Mouse (Mus musculus) hindbrain, embryonic 13.5 days (tissue): ENCODE data around the gene Reps2. TPM values are rescaled to one million over a fixed set of nuclear protein-coding genes. Genes with fewer than 3 reads are reported as not detected.

Source experiments
- ATAC-seq: fragments of 200-750 bp; cut with Nextera tagmentation; 2 replicates; pipeline ENCODE4 v1.8.0; 2017; ENCODE audit warnings: moderate TSS enrichment; ENCODE audit not compliant: low FRiP score
- H3K27ac ChIP-seq: fragments of 300-500 bp; sonication (generic); 2 replicates; pipeline ENCODE4 v1.5.1; 2015; ENCODE audit warnings: inconsistent platforms, mild to moderate bottlenecking, moderate library complexity
- H3K27me3 ChIP-seq: fragments of 300-500 bp; sonication (generic); 2 replicates; pipeline ENCODE4 v1.6.1; 2015; ENCODE audit warnings: mild to moderate bottlenecking, inconsistent platforms
- H3K36me3 ChIP-seq: fragments of 300-500 bp; sonication (generic); 2 replicates; pipeline ENCODE4 v1.6.1; 2015; ENCODE audit warnings: mild to moderate bottlenecking, inconsistent platforms
- H3K4me1 ChIP-seq: fragments of 300-500 bp; sonication (generic); replicated peaks from 2 replicates; pipeline ENCODE4 v1.6.1; 2015; ENCODE audit warnings: inconsistent platforms
- H3K4me2 ChIP-seq: fragments of 300-500 bp; sonication (generic); 2 replicates; pipeline ENCODE4 v1.6.1; 2015; ENCODE audit warnings: inconsistent platforms, mild to moderate bottlenecking, moderate library complexity
- H3K4me3 ChIP-seq: fragments of 300-500 bp; sonication (generic); 2 replicates; pipeline ENCODE4 v1.5.1; 2015; ENCODE audit warnings: mild to moderate bottlenecking, inconsistent platforms
- H3K9ac ChIP-seq: fragments of 300-500 bp; sonication (generic); 2 replicates; pipeline ENCODE4 v1.6.1; 2015; ENCODE audit warnings: mild to moderate bottlenecking, inconsistent platforms
- H3K9me3 ChIP-seq: fragments of 300-500 bp; sonication (generic); 2 replicates; pipeline ENCODE4 v1.6.1; 2016; ENCODE audit warnings: inconsistent platforms
- WGBS: fragments of 180-500 bp; shearing (Covaris S2); methylation state at CpG from one replicate; pipeline ENCODE4 v1.1.7; 2015; 5-methylcytosine and 5-hydroxymethylcytosine counted together
- polyA plus RNA-seq: library from polyadenylated mRNA; unstranded; fragments of >200 nt; fragmentation: Nextera tagmentation; extraction: Ambion mirVana; gene quantifications from 2 replicates; pipeline ENCODE4 v1.2.1, GENCODE M21; 2015

Gene Reps2
- polyA plus RNA-seq = 1.7 and 1.9 TPM in 2 replicates

DNA sequence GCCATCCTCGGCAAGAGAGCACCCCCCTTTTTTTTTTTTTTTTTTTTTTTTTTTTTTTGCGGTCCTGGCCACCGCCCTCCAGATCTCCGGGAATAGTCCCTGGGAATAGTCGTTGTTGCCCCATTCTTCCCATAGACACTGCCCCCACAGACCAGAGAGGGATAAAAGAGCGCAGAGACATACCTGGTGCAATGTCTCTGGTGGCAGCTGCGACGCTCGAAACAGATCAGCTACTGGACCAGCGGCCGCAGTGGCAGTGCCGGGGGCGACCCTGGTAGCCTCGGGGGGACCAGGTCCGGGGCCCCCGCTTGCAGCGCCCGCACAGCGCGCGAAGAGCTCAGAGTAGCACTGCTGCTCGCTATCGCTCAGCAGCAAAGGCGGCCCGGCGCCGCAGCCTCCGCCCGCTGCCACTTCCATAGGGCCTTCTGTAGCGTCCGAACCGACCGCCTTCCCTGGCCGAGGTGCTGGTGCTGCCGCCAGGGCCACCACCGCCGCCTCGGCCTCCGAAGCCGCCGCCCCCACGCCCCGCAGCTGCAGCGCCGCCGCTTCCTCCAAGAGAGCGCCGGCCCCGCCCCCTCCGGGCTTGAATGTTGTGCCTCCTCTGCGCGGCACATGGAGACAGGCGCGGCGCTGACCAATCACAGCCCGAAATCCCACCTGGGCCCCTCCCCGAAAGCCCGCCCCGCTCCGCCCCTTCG lies at the start of gene Reps2:
Reps2 (minus strand) TSS at position 559 of the 698 bp plus-strand sequence.
- no peaks in the 10 kb centered on the region for H3K36me3 ChIP-seq
- peak; percentile 98 for ATAC-seq
- H3K4me1 ChIP-seq = no peaks in the 10 kb centered on the region
- H3K4me2 ChIP-seq = peak within 1 kb of the TSS; percentile 57
- peak within 1 kb of the TSS; percentile 60 for H3K4me3 ChIP-seq
- H3K27ac ChIP-seq = no peak within 1 kb of the TSS
- no peaks in the 10 kb centered on the region for H3K9me3 ChIP-seq
- WGBS = 17% methylated on average over 49 of the region's 61 CpGs
- H3K27me3 ChIP-seq = peaks cover 28% of the 10 kb centered on the region; the same call in 1 of the 2 replicates
- peak within 1 kb of the TSS; percentile 78 for H3K9ac ChIP-seq

DNA sequence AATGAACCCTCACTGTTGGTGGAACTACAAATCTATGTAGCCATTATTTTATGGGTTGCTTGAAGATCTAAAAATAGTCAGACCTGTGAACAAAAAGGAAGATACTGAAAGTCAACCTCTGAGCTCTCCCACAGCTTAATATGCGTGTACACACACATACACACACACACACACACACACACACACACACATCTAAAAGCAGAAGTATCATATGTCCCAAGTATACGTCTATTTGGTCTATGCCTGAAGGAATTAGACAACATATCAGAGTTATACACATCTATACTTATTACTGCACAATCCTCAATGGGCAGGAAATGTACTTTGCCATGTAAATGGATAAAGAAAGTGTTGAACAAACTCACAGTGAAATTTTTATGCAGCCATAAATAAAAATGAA lies 47.8 kb upstream of the Reps2 start:
- 64% methylated on average over 2 of the region's 2 CpGs for WGBS
- no peak for ATAC-seq
- H3K9ac ChIP-seq = no peak overlapping the region
- no peaks in the 10 kb centered on the region for H3K36me3 ChIP-seq
- H3K4me3 ChIP-seq = no peak overlapping the region
- no peaks in the 10 kb centered on the region for H3K9me3 ChIP-seq
- H3K27ac ChIP-seq = no peak overlapping the region
- no peaks in the 10 kb centered on the region for H3K4me1 ChIP-seq
- no peaks in the 10 kb centered on the region for H3K27me3 ChIP-seq
- H3K4me2 ChIP-seq = no peak overlapping the region

DNA sequence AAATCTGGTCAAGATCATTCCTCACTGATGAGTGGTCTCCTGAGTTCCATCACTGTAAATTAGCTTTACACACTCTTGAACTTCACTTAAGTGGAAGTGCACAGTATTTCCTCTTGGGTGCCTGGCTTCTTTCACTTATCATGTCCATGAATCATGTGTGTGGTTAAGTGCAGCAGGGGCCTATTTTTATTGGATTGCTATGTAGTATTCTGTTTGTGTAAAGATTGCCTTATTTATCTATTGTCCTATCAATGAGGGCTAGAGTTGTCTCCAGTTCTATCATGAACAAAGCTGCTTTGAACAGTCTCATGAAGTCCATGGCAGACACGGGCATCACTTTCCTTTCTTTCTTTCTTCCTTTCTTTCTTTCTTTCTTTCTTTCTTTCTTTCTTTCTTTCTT lies 41.9 kb upstream of the Reps2 start:
- Histone ChIP-seq H3K4me3 (no peak overlapping the region), H3K9ac (no peak overlapping the region), H3K36me3 (no peaks in the 10 kb centered on the region), H3K9me3 (no peaks in the 10 kb centered on the region), H3K4me1 (no peaks in the 10 kb centered on the region), H3K27me3 (no peaks in the 10 kb centered on the region), H3K4me2 (no peak overlapping the region), H3K27ac (no peak overlapping the region)
- ATAC-seq = no peak
- 95% methylated on average over 1 of the region's 1 CpGs for WGBS

DNA sequence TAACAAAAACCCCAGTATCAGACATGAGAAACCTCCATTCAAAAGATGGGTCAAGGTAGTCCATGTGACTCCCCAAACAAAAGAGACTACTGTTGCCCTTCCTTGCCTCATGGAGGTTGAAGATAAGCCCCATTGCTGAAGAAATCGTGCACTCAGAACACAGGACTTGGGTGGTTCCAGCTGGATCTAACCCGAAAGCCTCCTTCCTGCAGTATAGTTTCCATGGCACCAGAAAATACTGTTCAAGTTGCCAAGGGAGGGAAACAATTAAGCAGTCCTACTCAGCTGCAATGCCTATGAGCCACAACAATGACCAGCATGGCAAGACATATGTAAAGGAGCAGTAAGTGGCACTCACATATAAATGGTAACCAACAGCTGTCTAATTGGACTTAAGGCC lies 36.1 kb upstream of the Reps2 start:
- no peak overlapping the region for H3K4me3 ChIP-seq
- no peak overlapping the region for H3K27ac ChIP-seq
- no peaks in the 10 kb centered on the region for H3K36me3 ChIP-seq
- H3K27me3 ChIP-seq = no peaks in the 10 kb centered on the region
- H3K4me2 ChIP-seq = no peak overlapping the region
- no peak overlapping the region for H3K9ac ChIP-seq
- ATAC-seq = no peak
- WGBS = 65% methylated on average over 2 of the region's 2 CpGs
- no peaks in the 10 kb centered on the region for H3K4me1 ChIP-seq
- H3K9me3 ChIP-seq = no peaks in the 10 kb centered on the region

DNA sequence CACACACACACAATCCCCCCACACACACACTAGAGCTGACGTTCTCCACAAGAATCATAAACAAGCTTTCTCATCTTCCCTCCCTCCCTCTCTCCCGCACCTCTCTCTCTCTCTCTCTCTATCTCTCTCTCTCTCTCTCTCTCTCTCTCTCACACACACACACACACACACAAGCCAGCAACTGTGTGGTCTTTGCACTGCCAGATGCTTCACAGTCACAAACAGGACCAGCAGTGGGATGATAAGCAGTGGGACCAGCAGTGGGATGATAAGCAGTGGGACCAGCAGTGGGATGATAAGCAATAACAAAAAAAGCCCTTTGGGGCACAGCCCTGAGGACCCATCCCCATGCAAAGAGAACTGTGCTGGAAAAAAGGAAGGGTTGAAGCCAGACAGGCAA lies 35.4 kb upstream of the Reps2 start:
- Histone ChIP-seq H3K27ac (no peak overlapping the region), H3K4me3 (no peak overlapping the region), H3K27me3 (no peaks in the 10 kb centered on the region), H3K36me3 (no peaks in the 10 kb centered on the region), H3K9me3 (no peaks in the 10 kb centered on the region), H3K4me2 (no peak overlapping the region), H3K9ac (no peak overlapping the region), H3K4me1 (no peaks in the 10 kb centered on the region)
- no peak for ATAC-seq
- 62% methylated on average over 2 of the region's 2 CpGs for WGBS

DNA sequence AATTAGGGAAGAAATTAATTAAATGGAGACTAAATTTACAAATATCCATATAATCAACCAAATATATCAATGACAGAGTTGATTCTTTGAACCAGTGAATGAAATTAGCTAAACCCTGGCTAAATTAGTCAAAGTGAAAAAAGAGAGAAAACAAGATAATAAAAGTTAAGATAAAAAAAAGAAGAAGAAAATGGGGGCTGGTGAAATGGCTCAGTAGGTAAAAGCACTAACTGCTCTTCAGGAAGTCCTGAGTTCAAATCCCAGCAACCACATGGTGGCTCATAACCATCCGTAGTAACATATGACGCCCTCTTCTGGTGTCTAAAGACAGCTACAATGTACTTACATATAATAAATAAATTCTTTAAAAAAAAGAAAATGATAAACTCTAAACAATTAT lies 22.7 kb upstream of the Reps2 start:
- H3K4me1 ChIP-seq = no peaks in the 10 kb centered on the region
- 77% methylated on average over 2 of the region's 2 CpGs for WGBS
- no peak overlapping the region for H3K4me2 ChIP-seq
- no peak overlapping the region for H3K27ac ChIP-seq
- H3K27me3 ChIP-seq = 0 out of 2 replicates have a peak, but pooled peaks cover 4% of the 10 kb centered on the region
- no peaks in the 10 kb centered on the region for H3K9me3 ChIP-seq
- H3K4me3 ChIP-seq = no peak overlapping the region
- H3K36me3 ChIP-seq = no peaks in the 10 kb centered on the region
- H3K9ac ChIP-seq = no peak overlapping the region
- ATAC-seq = no peak

DNA sequence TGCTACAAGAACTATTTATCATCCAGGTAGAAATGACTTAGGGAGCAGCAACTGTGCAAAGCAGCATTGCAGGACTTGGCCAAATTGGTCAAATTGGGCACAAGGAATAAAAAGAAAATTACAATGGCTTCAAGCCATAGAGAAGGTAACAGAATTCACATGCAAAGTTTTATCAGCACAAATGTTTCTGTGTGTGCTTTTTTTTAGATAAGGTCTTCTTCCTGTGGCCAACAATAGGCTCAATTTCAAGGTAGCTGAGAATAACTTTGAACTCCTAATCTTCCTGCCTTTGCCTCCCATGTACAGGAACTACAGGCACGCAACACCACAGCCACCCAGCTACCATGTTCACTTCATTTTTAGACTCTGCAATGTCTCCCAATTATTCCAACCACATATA lies 16.7 kb upstream of the Reps2 start:
- WGBS = 97% methylated on average over 1 of the region's 1 CpGs
- H3K27ac ChIP-seq = no peak overlapping the region
- no peaks in the 10 kb centered on the region for H3K36me3 ChIP-seq
- H3K27me3 ChIP-seq = 0 out of 2 replicates have a peak, but pooled peaks cover 4% of the 10 kb centered on the region
- H3K4me2 ChIP-seq = no peak overlapping the region
- H3K4me3 ChIP-seq = no peak overlapping the region
- H3K4me1 ChIP-seq = no peaks in the 10 kb centered on the region
- ATAC-seq = no peak
- no peaks in the 10 kb centered on the region for H3K9me3 ChIP-seq
- H3K9ac ChIP-seq = no peak overlapping the region

DNA sequence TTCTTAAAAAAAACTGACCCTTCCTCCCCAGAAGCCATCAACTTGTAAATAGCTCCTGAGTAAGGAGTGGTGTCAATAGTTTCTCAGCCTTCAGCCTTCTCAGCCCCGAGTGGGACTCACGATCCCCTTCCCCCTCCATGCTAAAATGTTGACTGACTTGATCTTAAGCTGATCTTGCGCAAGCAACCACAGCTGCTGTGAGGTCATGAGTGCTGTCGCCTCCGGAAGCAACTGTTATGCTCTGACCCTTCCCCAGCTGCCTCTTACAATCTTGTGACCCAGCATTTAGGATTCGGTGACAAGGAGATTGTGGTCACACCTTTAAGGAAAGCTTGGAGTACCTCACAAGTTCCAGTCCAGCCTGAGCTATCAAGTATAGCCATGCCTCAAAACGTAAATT lies 10.1 kb upstream of the Reps2 start:
- H3K27me3 ChIP-seq = no peaks in the 10 kb centered on the region
- no peak overlapping the region for H3K4me2 ChIP-seq
- no peaks in the 10 kb centered on the region for H3K9me3 ChIP-seq
- ATAC-seq = no peak
- no peak overlapping the region for H3K9ac ChIP-seq
- no peaks in the 10 kb centered on the region for H3K4me1 ChIP-seq
- 87% methylated on average over 7 of the region's 7 CpGs for WGBS
- H3K36me3 ChIP-seq = no peaks in the 10 kb centered on the region
- H3K27ac ChIP-seq = no peak overlapping the region
- no peak overlapping the region for H3K4me3 ChIP-seq

DNA sequence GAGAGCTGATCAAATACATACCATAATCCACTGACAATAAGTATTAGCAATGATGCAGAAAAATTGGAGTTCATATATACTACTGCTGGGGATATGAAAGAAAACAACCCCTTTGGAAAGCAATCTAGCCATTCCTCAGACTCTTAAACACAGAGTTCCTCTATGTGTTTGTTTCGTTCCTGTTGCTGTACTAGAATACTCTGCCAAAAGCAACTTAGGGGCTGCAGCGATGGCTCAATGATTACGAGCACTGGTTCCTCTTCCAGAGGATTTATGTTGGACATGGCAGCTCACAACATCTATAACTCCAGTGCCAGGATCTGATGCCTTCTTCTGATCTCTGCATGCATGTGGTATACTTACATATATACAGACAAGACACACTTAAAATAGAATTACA lies 9.0 kb upstream of the Reps2 start:
- no peaks in the 10 kb centered on the region for H3K4me1 ChIP-seq
- no peaks in the 10 kb centered on the region for H3K9me3 ChIP-seq
- H3K4me3 ChIP-seq = no peak overlapping the region
- 86% methylated on average over 3 of the region's 3 CpGs for WGBS
- peaks cover 3% of the 10 kb centered on the region; the same call in 1 of the 2 replicates for H3K27me3 ChIP-seq
- H3K36me3 ChIP-seq = no peaks in the 10 kb centered on the region
- no peak overlapping the region for H3K27ac ChIP-seq
- no peak overlapping the region for H3K9ac ChIP-seq
- H3K4me2 ChIP-seq = no peak overlapping the region
- no peak for ATAC-seq

DNA sequence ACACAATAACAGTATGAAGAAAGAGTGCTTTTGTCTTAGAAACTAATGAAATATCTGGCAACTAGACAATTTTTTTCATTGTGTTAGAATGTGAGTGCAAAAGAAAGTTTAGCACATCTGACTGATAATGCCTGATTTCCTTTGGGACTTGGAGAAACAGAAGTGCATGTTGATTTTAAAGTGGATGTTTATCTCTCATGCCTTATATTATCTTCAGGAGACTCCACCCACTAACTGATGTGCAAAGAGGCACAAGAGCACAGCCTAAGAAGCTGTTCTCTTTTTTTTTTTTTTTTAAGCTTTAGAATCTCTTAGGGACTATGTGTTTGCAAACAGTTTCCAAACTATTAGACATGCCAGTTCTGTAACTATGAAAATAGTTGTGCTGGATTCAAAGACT lies 7.7 kb upstream of the Reps2 start:
- Histone ChIP-seq H3K27me3 (peaks cover 3% of the 10 kb centered on the region; the same call in 1 of the 2 replicates), H3K36me3 (no peaks in the 10 kb centered on the region), H3K27ac (no peak overlapping the region), H3K9me3 (no peaks in the 10 kb centered on the region), H3K4me3 (no peak overlapping the region), H3K4me2 (no peak overlapping the region), H3K4me1 (no peaks in the 10 kb centered on the region), H3K9ac (no peak overlapping the region)
- ATAC-seq = no peak

DNA sequence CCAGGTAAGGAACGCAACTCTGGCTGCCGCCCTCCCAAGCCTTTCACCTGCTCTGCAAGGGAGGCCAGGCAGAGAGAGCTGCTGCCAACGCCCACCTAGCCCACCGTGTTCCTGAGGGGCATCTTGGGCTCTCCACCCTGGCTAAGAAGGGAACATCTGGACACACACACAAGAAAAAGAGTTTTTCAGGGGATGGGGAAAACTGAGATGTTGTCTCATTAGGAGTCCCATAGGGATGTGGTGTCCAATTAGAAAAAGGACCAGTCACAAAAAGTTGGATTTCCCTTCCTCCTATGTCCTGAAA lies 292 bp upstream of the Reps2 start:
- no peak overlapping the region for H3K9ac ChIP-seq
- no peak for ATAC-seq
- no peaks in the 10 kb centered on the region for H3K36me3 ChIP-seq
- WGBS = 19% methylated on average over 4 of the region's 4 CpGs
- H3K27ac ChIP-seq = no peak overlapping the region
- no peaks in the 10 kb centered on the region for H3K9me3 ChIP-seq
- H3K27me3 ChIP-seq = peaks cover 28% of the 10 kb centered on the region; the same call in 1 of the 2 replicates
- peak overlapping the region; percentile 60 for H3K4me3 ChIP-seq
- no peaks in the 10 kb centered on the region for H3K4me1 ChIP-seq
- H3K4me2 ChIP-seq = peak overlapping the region; percentile 57

DNA sequence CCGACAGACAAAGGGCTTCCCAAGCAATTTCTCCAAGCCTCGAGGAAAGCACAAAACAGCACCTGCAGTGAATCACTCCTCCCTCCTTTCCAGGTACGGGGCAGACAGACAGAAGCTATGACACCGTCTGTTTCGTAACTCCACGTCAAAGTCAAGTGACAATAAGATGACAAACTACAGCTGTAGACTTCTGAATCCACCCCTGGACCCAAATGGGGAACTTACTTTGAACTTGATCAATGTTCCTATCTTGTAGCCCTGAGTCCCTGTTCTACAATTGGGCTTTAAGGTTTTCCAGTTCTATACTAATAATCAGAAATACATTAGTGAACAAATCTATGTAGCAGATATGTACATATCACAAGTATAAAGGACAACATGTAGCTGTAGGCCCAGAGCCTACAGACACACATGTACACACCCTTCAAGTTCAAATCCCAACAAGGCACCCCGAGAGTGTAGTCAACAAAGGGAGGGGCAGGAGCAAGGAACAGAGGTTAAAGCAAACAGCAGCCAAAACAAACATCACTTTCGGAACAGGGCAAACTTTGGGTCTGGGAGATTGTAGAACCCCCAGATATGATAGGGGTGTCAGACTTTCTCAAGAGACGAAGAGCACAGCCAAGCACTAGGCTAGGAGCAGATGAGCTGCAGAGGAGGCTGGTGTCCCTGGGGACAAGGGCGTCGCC lies 903 bp downstream of the Reps2 start:
- H3K4me1 ChIP-seq = no peaks in the 10 kb centered on the region
- no peaks in the 10 kb centered on the region for H3K36me3 ChIP-seq
- no peaks in the 10 kb centered on the region for H3K9me3 ChIP-seq
- H3K4me3 ChIP-seq = peak overlapping the region; percentile 60
- H3K27me3 ChIP-seq = peaks cover 27% of the 10 kb centered on the region; the same call in 1 of the 2 replicates
- H3K9ac ChIP-seq = peak overlapping the region; percentile 78
- 52% methylated on average over 11 of the region's 11 CpGs for WGBS
- no peak overlapping the region for H3K27ac ChIP-seq
- peak overlapping the region; percentile 57 for H3K4me2 ChIP-seq
- peak; percentile 11; the same call in 1 of the 2 replicates for ATAC-seq

DNA sequence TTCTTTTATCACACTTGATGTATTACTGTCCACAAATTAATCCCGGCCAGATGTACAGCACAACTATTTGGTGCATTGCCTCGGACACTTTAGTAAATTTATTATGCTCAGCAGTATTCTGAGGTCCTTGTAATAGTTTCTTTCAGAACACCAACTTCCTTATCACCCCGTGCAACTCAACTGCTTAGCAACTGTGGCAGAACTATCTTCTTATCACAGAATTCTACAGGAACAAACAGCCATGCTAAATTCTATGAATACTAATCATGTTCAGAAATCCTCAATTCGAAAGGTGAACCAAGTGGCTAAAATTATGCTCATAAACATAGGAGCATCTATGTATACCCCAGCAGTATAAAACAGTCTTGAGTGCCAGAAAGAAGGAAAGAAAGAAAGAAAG lies 1.7 kb downstream of the Reps2 start:
- ATAC-seq = no peak
- Histone ChIP-seq H3K4me1 (no peaks in the 10 kb centered on the region), H3K27me3 (peaks cover 32% of the 10 kb centered on the region; the same call in 1 of the 2 replicates), H3K4me3 (peak overlapping the region; percentile 60; the same call in 1 of the 2 replicates), H3K9ac (no peak overlapping the region), H3K27ac (no peak overlapping the region), H3K36me3 (no peaks in the 10 kb centered on the region), H3K4me2 (peak overlapping the region; percentile 57; the same call in 1 of the 2 replicates), H3K9me3 (no peaks in the 10 kb centered on the region)
- WGBS = 78% methylated on average over 4 of the region's 4 CpGs
